Mouse (Mus musculus) lung, postnatal 25 days (tissue): ENCODE results near the gene Plekha8.

ENCODE experiments used
- DNase-seq: peaks from one replicate; pipeline ENCODE4 v3.0.0; 2022; ENCODE audit warnings: low spot score

The Plekha8 gene

GRCm38 (mm10) chr6:54594469-54595329 is at the start of gene Plekha8:
TSS of gene Plekha8 (plus strand) at chr6:54595111.
- DNase-seq: peak; percentile 92

GRCm38 (mm10) chr6:54548314-54549019 is 46.4 kb upstream of the Plekha8 start:
- DNase-seq: peak; percentile 56

- no peak for DNase-seq
These were observed 45.6 kb upstream of the Plekha8 start for GRCm38 (mm10) chr6:54549311-54549710.

GRCm38 (mm10) chr6:54550801-54551323 is 44.0 kb upstream of the Plekha8 start:
- no peak for DNase-seq

- DNase-seq: no peak
These were observed 42.0 kb upstream of the Plekha8 start for GRCm38 (mm10) chr6:54552721-54553413.

GRCm38 (mm10) chr6:54553632-54554031 is 41.3 kb upstream of the Plekha8 start:
- no peak for DNase-seq

- no peak for DNase-seq
These were observed 40.4 kb upstream of the Plekha8 start for GRCm38 (mm10) chr6:54554341-54555110.

GRCm38 (mm10) chr6:54555816-54556215 is 39.1 kb upstream of the Plekha8 start:
- DNase-seq: peak; percentile 48

GRCm38 (mm10) chr6:54557671-54558070 is 37.2 kb upstream of the Plekha8 start:
- no peak for DNase-seq

- no peak for DNase-seq
These were observed 36.4 kb upstream of the Plekha8 start for GRCm38 (mm10) chr6:54558466-54558865.

GRCm38 (mm10) chr6:54562018-54562809 is 32.7 kb upstream of the Plekha8 start:
- DNase-seq: no peak

GRCm38 (mm10) chr6:54563561-54563960 is 31.4 kb upstream of the Plekha8 start:
- no peak for DNase-seq

- DNase-seq: no peak
These were observed 30.4 kb upstream of the Plekha8 start for GRCm38 (mm10) chr6:54564506-54564991.

GRCm38 (mm10) chr6:54565012-54565411 is 29.9 kb upstream of the Plekha8 start:
- DNase-seq: no peak

- peak; percentile 37 for DNase-seq
These were observed 29.0 kb upstream of the Plekha8 start, which contains the start of gene Scrn1 for GRCm38 (mm10) chr6:54565665-54566545. TSS of gene Scrn1 (minus strand) at chr6:54566489.

GRCm38 (mm10) chr6:54566546-54566919 is 28.4 kb upstream of the Plekha8 start:
- DNase-seq: no peak

GRCm38 (mm10) chr6:54569776-54570175 is 25.1 kb upstream of the Plekha8 start:
- no peak for DNase-seq

- DNase-seq: no peak
These were observed 21.5 kb upstream of the Plekha8 start for GRCm38 (mm10) chr6:54573218-54573955.

- peak; percentile 69 for DNase-seq
These were observed 8.7 kb upstream of the Plekha8 start for GRCm38 (mm10) chr6:54586175-54586574.
